Mouse (Mus musculus) neural tube, embryonic 15.5 days (tissue): ENCODE measurements around the gene Gm11042. TPM values are rescaled to one million over a fixed set of nuclear protein-coding genes. Genes with fewer than 3 reads are reported as not detected.

Source experiments
- ATAC-seq: fragments of 200-750 bp; cut with Nextera tagmentation; 2 replicates; pipeline ENCODE4 v1.8.0; 2017; ENCODE audit warnings: mild to moderate bottlenecking, moderate TSS enrichment, moderate library complexity; ENCODE audit not compliant: low FRiP score
- H3K27ac ChIP-seq: fragments of 300-500 bp; sonication (generic); replicated peaks from 2 replicates; pipeline ENCODE4 v1.5.1; 2015; ENCODE audit warnings: mild to moderate bottlenecking, inconsistent platforms
- H3K27me3 ChIP-seq: fragments of 300-500 bp; sonication (generic); replicated peaks from 2 replicates; pipeline ENCODE4 v1.6.1; 2015; ENCODE audit warnings: inconsistent platforms
- H3K36me3 ChIP-seq: fragments of 300-500 bp; sonication (generic); 2 replicates; pipeline ENCODE4 v1.6.1; 2015; ENCODE audit warnings: inconsistent platforms
- H3K4me1 ChIP-seq: fragments of 300-500 bp; sonication (generic); 2 replicates; pipeline ENCODE4 v1.6.1; 2015; ENCODE audit warnings: inconsistent platforms
- H3K4me2 ChIP-seq: fragments of 300-500 bp; sonication (generic); 2 replicates; pipeline ENCODE4 v1.6.1; 2015; ENCODE audit warnings: inconsistent platforms, mild to moderate bottlenecking, moderate library complexity
- H3K4me3 ChIP-seq: fragments of 300-500 bp; sonication (generic); replicated peaks from 2 replicates; pipeline ENCODE4 v1.5.1; 2015; ENCODE audit warnings: mild to moderate bottlenecking, inconsistent platforms
- H3K9ac ChIP-seq: fragments of 300-500 bp; sonication (generic); replicated peaks from 2 replicates; pipeline ENCODE4 v1.6.1; 2015; ENCODE audit warnings: mild to moderate bottlenecking, inconsistent platforms
- H3K9me3 ChIP-seq: fragments of 300-500 bp; sonication (generic); replicated peaks from 2 replicates; pipeline ENCODE4 v1.6.1; 2016; ENCODE audit warnings: inconsistent platforms
- WGBS: fragments of 180-500 bp; shearing (Covaris S2); methylation state at CpG from one replicate; pipeline ENCODE4 v1.1.7; 2015; ENCODE audit warnings: mixed read lengths; 5-methylcytosine and 5-hydroxymethylcytosine counted together
- polyA plus RNA-seq: library from polyadenylated mRNA; unstranded; fragments of >200 nt; fragmentation: Nextera tagmentation; extraction: Ambion mirVana; gene quantifications from 2 replicates; pipeline ENCODE4 v1.2.1, GENCODE M21; 2015

Gene Gm11042
- polyA plus RNA-seq: not detected in 2 replicates

GRCm38 (mm10) chr12:74316344-74316973 is at the start of gene Gm11042:
TSS of gene Gm11042 (minus strand) at chr12:74316394.
- Histone ChIP-seq H3K9me3 (no peaks in the 10 kb centered on the region), H3K27ac (peak within 1 kb of the TSS; percentile 87), H3K9ac (peak within 1 kb of the TSS; percentile 67), H3K4me3 (peak within 1 kb of the TSS; percentile 53), H3K4me2 (peak within 1 kb of the TSS; percentile 69), H3K36me3 (no peaks in the 10 kb centered on the region), H3K4me1 (peaks cover 5% of the 10 kb centered on the region), H3K27me3 (no peaks in the 10 kb centered on the region)
- 24% methylated on average over 16 of the region's 18 CpGs for WGBS
- peak; percentile 81 for ATAC-seq

- Histone ChIP-seq H3K9me3 (no peaks in the 10 kb centered on the region), H3K4me1 (no peaks in the 10 kb centered on the region), H3K4me2 (no peak overlapping the region), H3K9ac (no peak overlapping the region), H3K36me3 (no peaks in the 10 kb centered on the region), H3K27ac (no peak overlapping the region), H3K27me3 (no peaks in the 10 kb centered on the region), H3K4me3 (no peak overlapping the region)
- ATAC-seq: no peak
- 90% methylated on average over 7 of the region's 7 CpGs for WGBS
Measured at GRCm38 (mm10) chr12:74364477-74364876, 48.3 kb upstream of the Gm11042 start.

GRCm38 (mm10) chr12:74363076-74363475 is 46.9 kb upstream of the Gm11042 start:
- 62% methylated on average over 6 of the region's 6 CpGs for WGBS
- no peaks in the 10 kb centered on the region for H3K27me3 ChIP-seq
- no peaks in the 10 kb centered on the region for H3K4me1 ChIP-seq
- H3K36me3 ChIP-seq: no peaks in the 10 kb centered on the region
- H3K9me3 ChIP-seq: no peaks in the 10 kb centered on the region
- H3K4me3 ChIP-seq: no peak overlapping the region
- H3K9ac ChIP-seq: no peak overlapping the region
- no peak overlapping the region for H3K27ac ChIP-seq
- H3K4me2 ChIP-seq: no peak overlapping the region
- ATAC-seq: no peak

- Histone ChIP-seq H3K4me2 (no peak overlapping the region), H3K36me3 (no peaks in the 10 kb centered on the region), H3K9ac (no peak overlapping the region), H3K4me3 (no peak overlapping the region), H3K27ac (no peak overlapping the region), H3K27me3 (no peaks in the 10 kb centered on the region), H3K9me3 (no peaks in the 10 kb centered on the region), H3K4me1 (0 out of 2 replicates have a peak, but pooled peaks cover 5% of the 10 kb centered on the region)
- no peak for ATAC-seq
- 85% methylated on average over 2 of the region's 2 CpGs for WGBS
Measured at GRCm38 (mm10) chr12:74362453-74362852, 46.3 kb upstream of the Gm11042 start.

DNA sequence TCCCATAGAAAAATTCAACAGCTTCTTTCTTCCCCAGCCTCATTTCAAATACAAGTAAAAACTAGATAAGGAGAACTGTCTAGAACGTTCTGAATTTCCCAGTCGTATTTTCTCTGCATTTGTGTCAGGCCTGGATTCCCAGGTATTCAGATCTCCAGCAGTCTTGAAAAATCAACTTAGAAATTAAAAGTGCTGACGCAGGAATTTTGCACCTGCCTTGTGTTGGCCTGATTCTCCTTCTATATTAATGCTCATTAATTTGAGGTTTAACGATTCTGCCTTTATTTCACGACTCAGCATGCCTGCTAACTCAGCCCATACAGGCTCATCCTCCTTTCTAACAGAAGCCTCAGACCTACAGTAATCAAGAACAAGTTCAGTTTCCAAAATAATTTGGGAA is 43.6 kb upstream of the Gm11042 start:
- Histone ChIP-seq H3K27me3 (no peaks in the 10 kb centered on the region), H3K4me3 (no peak overlapping the region), H3K36me3 (no peaks in the 10 kb centered on the region), H3K9me3 (no peaks in the 10 kb centered on the region), H3K4me1 (0 out of 2 replicates have a peak, but pooled peaks cover 5% of the 10 kb centered on the region), H3K9ac (no peak overlapping the region), H3K27ac (no peak overlapping the region), H3K4me2 (no peak overlapping the region)
- no peak for ATAC-seq
- 80% methylated on average over 5 of the region's 5 CpGs for WGBS

- Histone ChIP-seq H3K4me3 (no peak overlapping the region), H3K27me3 (no peaks in the 10 kb centered on the region), H3K27ac (no peak overlapping the region), H3K9ac (no peak overlapping the region), H3K9me3 (no peaks in the 10 kb centered on the region), H3K4me2 (no peak overlapping the region), H3K36me3 (no peaks in the 10 kb centered on the region), H3K4me1 (0 out of 2 replicates have a peak, but pooled peaks cover 5% of the 10 kb centered on the region)
- 48% methylated on average over 6 of the region's 6 CpGs for WGBS
- no peak for ATAC-seq
Measured at GRCm38 (mm10) chr12:74357806-74358205, 41.6 kb upstream of the Gm11042 start.

- 68% methylated on average over 3 of the region's 3 CpGs for WGBS
- Histone ChIP-seq H3K27ac (no peak overlapping the region), H3K27me3 (no peaks in the 10 kb centered on the region), H3K4me1 (peaks cover 4% of the 10 kb centered on the region; the same call in 1 of the 2 replicates), H3K9ac (no peak overlapping the region), H3K9me3 (no peaks in the 10 kb centered on the region), H3K4me2 (no peak overlapping the region), H3K36me3 (no peaks in the 10 kb centered on the region), H3K4me3 (no peak overlapping the region)
- ATAC-seq: no peak
Measured at GRCm38 (mm10) chr12:74342720-74343119, 26.5 kb upstream of the Gm11042 start.

DNA sequence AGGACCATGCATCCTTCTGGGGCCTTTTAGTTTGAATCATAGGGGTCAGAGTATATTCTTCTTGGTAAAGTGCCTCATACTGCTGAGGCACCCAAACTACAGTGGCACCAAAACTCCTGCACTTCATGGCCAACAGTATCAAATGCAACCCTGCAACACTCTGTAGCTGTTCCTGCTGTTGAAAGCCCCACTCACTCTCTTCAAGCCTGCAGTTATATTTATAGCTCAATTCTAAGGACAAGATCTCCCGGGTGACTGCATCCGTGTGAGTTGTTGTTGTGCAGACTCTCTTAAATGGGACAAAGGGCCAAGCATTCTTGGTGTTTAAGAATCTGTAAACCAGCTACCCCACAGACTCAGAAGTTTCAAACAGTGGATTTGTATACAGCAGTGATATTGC is 23.9 kb upstream of the Gm11042 start:
- Histone ChIP-seq H3K27ac (no peak overlapping the region), H3K27me3 (no peaks in the 10 kb centered on the region), H3K4me1 (peaks cover 4% of the 10 kb centered on the region; the same call in 1 of the 2 replicates), H3K9me3 (no peaks in the 10 kb centered on the region), H3K4me2 (no peak overlapping the region), H3K4me3 (no peak overlapping the region), H3K36me3 (no peaks in the 10 kb centered on the region), H3K9ac (no peak overlapping the region)
- WGBS: 45% methylated on average over 2 of the region's 2 CpGs
- no peak for ATAC-seq

DNA sequence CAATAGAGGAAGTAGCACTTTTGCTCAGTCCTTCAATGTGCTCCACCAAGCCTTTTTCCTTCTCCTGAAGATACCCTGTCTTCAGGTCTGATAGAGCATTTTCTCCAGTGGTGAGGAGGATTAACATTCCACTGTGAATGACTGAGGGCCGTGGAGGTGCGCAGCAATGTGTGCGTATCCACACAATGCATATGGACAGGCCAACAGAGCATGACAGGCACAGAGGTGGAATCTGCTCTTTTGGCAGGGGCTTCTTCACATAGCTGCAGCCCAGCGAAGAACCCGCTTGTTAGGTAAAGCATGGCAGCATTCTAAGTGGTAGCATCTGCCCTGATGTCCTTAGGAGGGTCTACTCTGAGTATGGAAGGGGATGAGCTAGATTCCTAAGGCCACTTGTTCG is 17.5 kb upstream of the Gm11042 start:
- H3K9me3 ChIP-seq: no peaks in the 10 kb centered on the region
- no peaks in the 10 kb centered on the region for H3K27me3 ChIP-seq
- 96% methylated on average over 6 of the region's 6 CpGs for WGBS
- H3K36me3 ChIP-seq: no peaks in the 10 kb centered on the region
- H3K4me1 ChIP-seq: 0 out of 2 replicates have a peak, but pooled peaks cover 3% of the 10 kb centered on the region
- ATAC-seq: no peak
- no peak overlapping the region for H3K4me2 ChIP-seq
- no peak overlapping the region for H3K9ac ChIP-seq
- no peak overlapping the region for H3K27ac ChIP-seq
- H3K4me3 ChIP-seq: no peak overlapping the region

- no peak overlapping the region for H3K9ac ChIP-seq
- no peaks in the 10 kb centered on the region for H3K9me3 ChIP-seq
- 24% methylated on average over 13 of the region's 13 CpGs for WGBS
- peak; percentile 57 for ATAC-seq
- no peaks in the 10 kb centered on the region for H3K36me3 ChIP-seq
- H3K4me3 ChIP-seq: no peak overlapping the region
- no peaks in the 10 kb centered on the region for H3K27me3 ChIP-seq
- 0 out of 2 replicates have a peak, but pooled peaks cover 3% of the 10 kb centered on the region for H3K4me1 ChIP-seq
- no peak overlapping the region for H3K4me2 ChIP-seq
- no peak overlapping the region for H3K27ac ChIP-seq
Measured at GRCm38 (mm10) chr12:74333016-74333415, 16.8 kb upstream of the Gm11042 start.

DNA sequence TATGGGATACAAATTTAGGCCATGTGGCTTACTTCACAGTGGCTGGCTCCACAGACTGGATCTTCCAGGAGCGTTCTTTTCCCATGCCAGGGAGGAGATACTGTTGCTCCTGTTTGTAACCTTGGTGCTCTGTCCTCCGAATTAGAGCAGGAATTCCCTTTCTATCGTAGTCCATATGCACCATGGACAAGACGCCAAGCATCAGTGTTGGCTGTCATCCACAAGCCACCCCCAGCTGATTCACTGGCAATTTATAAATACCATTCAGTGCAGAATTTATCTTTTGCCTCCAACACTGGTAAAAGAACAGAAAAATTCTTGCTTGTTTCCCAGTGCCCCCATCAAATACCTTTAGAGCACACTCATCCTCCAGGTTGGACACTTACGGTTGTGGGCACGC is 13.6 kb upstream of the Gm11042 start:
- Histone ChIP-seq H3K4me2 (no peak overlapping the region), H3K4me3 (no peak overlapping the region), H3K36me3 (no peaks in the 10 kb centered on the region), H3K9me3 (no peaks in the 10 kb centered on the region), H3K27ac (no peak overlapping the region), H3K27me3 (no peaks in the 10 kb centered on the region), H3K9ac (no peak overlapping the region), H3K4me1 (0 out of 2 replicates have a peak, but pooled peaks cover 3% of the 10 kb centered on the region)
- WGBS: 88% methylated on average over 6 of the region's 6 CpGs
- ATAC-seq: no peak

- Histone ChIP-seq H3K4me1 (no peaks in the 10 kb centered on the region), H3K9ac (no peak overlapping the region), H3K27ac (no peak overlapping the region), H3K36me3 (no peaks in the 10 kb centered on the region), H3K27me3 (no peaks in the 10 kb centered on the region), H3K9me3 (no peaks in the 10 kb centered on the region), H3K4me3 (no peak overlapping the region), H3K4me2 (no peak overlapping the region)
- WGBS: 91% methylated on average over 3 of the region's 3 CpGs
- no peak for ATAC-seq
Measured at GRCm38 (mm10) chr12:74326644-74327043, 10.4 kb upstream of the Gm11042 start.
